Mouse (Mus musculus): ENCODE data around the gene Cacnb1.

Cacnb1 gene

DNA sequence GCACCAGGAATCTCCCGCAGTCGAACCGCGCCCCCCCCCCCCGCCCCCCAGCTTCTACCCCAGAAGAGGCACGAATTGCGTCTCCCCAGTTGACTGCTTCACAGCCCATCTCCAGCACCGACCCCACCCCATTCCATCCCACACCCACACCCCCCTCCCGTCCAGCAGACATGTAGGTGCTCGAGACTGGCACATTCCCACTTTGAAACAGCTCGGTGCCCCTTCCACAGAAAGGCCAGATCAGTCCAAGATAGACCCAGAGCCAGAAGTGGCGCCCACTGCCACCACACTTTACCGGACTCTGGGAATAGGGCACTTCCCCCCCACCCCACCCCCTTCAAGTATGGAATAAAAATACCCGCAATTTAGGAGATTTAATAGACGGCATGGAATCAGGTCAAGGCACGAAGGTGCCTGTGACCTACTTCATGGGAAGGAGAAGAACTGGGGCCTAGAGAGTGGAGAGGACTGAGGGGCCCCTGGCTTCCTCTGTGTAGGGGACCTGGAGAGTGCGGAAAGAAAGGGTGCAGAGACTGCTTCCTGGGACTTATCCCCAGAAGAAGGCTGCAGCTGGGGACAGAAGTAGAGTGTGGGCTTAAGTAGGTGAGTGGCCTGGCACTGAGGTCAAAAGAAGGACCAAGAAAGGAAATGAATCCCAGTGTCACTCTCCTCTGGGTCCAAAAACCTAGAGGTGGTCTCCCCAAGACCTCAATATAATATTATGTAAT lies 35.9 kb downstream of the Cacnb1 start:
- no peak for DNase-seq (ENCODE audit: low spot score in 2 of 2)

GRCm38 (mm10) chr11:97985727-97986677 lies 36.8 kb downstream of the Cacnb1 start, which contains the start of gene Plxdc1:
TSS of gene Plxdc1 (minus strand) at chr11:97986444.
- DNase-seq (ENCODE audit: low spot score in 2 of 2) = peak in 1 of 2 experiments; percentile 60

DNA sequence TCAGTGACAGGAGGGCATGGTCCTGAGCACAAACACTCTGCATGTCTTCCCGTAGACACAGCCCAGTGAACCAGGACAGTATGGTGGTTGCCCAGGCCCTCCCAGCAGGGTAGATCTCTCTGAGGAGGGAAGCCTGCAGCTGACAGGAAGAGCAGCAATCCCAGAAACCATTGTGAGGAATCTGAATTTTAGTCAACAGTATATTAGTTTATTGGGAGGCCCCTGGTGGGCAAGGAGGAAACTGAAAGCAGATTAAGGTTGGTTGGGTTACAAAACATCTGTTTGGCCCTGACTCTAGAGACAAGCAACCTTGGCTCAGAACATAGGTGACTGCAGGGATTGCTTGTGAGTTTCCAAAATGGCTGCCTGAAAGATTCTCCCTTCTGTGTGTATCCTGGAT lies 38.9 kb downstream of the Cacnb1 start:
- no peak for DNase-seq (ENCODE audit: low spot score in 2 of 2)

DNA sequence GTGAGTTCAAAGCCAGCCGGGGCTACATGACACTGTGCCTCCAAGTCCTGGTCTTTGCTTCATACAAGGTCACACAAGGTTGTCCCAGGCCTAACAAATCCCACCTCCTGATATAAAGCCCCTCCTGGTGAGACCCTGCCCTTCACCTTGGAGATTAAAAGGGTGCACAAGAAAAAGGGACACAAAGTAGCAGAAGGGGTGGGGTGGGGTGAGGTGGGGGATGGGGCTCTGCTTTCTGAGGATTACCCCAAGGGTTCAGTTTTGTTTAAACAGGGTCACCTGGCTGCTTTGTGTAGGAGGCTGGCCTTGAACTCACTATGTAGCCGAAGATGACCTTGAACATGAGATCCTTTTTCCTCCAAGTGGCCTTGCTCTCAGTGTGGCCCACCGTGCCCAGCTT lies 39.3 kb downstream of the Cacnb1 start:
- DNase-seq (ENCODE audit: low spot score in 2 of 2) = no peak

GRCm38 (mm10) chr11:97982721-97983120 lies 40.1 kb downstream of the Cacnb1 start:
- DNase-seq (ENCODE audit: low spot score in 2 of 2) = no peak

DNA sequence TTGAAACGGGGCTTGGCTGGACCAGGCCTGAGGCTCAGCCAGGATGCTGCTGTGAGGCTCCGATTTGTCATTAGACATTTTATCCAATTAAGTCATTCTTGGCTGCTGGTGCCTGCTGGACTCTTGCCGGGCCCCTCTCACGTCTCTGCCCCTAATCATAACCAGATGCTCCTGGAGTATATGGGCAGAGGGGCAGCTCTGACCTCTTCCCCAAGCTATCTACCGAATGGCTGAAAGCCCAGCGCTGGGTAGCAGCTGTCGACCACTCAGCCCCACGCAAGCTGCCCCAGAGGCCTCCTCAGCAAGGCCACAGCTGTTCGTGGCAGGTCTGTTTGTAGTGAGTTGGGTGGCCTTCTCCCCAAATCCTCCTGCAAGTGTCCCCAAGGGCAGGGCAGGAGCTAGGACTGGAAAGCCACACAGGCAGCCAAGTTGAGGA lies 42.3 kb downstream of the Cacnb1 start:
- DNase-seq (ENCODE audit: low spot score in 2 of 2) = peak; percentile 79 to 87

GRCm38 (mm10) chr11:97979824-97980495 lies 42.9 kb downstream of the Cacnb1 start:
- peak in 1 of 2 experiments; percentile 48 for DNase-seq (ENCODE audit: low spot score in 2 of 2)

DNA sequence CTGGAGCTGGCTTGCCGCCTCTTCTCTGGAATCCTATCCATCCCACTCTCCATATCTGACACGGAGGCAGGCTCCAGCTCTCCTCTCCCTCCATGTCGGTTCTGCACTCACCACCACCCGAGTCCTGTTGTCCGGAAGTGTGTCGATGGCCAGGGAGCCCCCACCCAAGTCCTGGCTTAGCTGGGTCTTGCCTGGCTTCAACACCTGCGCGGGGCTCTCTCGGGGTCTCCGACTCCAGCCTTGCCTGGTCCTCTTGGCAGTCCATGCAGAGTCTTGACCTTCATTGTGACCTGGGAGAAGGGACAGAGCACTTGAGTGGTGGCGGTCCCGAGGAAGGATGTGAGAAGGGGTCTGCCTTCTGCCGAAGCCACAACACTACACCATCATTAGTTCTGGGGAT lies 44.4 kb downstream of the Cacnb1 start:
- no peak for DNase-seq (ENCODE audit: low spot score in 2 of 2)

DNA sequence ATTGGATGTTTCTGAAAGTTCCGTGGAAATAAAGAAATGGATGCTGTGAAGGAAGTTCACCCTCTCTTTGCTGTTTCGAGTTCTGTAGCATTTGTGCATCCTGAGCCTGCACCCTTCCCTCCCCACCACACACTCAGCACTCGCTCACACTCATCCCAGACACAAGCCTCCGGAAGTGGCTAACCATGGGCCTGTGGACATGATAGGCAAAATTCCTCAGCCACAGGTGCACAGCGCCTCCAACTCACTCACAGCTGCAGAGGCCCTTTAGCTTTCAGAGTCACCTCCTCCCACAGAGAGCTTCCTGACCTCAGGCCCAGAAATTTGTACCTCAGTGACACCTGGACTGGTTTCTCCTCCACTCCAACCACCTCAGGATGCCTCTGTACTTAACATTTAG lies 45.0 kb downstream of the Cacnb1 start:
- no peak for DNase-seq (ENCODE audit: low spot score in 2 of 2)

GRCm38 (mm10) chr11:97974746-97975145 lies 48.1 kb downstream of the Cacnb1 start:
- no peak for DNase-seq (ENCODE audit: low spot score in 2 of 2)

- DNase-seq (ENCODE audit: low spot score in 2 of 2) = no peak
Observed at GRCm38 (mm10) chr11:97974141-97974540, 48.7 kb downstream of the Cacnb1 start.

GRCm38 (mm10) chr11:97972434-97972833 lies 50.4 kb downstream of the Cacnb1 start:
- DNase-seq (ENCODE audit: low spot score in 2 of 2) = no peak

DNA sequence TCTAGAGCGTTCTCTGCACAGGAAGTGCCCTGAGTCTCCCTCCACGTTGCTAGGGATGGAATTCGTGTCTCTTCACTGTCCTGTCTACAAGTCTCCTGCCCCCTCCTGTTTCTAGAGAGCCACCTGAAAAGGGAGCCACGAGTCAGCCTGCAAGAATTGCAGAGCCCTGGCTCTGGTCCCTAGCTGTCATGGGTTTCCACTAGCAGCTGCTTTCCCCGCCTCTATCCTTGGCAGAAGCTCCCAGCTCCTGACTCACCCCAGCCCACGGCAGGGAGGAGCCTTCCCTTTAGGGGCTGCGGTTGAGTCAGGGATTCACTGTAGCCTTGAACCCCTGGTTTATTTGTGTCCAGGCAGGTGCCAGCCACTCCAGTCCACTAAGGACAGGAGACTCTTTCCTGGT lies 51.6 kb downstream of the Cacnb1 start:
- DNase-seq (ENCODE audit: low spot score in 2 of 2) = peak; percentile 80 to 88

GRCm38 (mm10) chr11:97970771-97971170 lies 52.1 kb downstream of the Cacnb1 start:
- DNase-seq (ENCODE audit: low spot score in 2 of 2) = no peak

DNA sequence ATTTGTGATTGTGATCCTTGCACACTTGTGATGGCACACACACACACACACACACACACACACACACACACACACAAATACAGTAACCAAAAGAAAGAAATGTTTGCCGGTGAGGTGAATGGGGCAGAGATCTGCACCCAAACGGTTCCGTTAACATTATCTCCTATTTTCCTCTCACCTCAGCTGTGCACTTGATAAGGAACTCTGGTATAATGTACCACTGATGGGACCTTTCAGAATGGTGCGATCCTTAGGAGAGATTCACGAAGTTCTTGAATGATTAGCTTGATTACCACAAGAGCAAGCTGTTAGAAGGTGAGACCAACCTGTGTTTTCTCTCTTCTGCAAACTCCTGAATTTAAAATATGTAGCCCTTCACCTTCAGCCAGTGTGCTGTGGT lies 54.4 kb downstream of the Cacnb1 start:
- DNase-seq (ENCODE audit: low spot score in 2 of 2) = no peak

DNA sequence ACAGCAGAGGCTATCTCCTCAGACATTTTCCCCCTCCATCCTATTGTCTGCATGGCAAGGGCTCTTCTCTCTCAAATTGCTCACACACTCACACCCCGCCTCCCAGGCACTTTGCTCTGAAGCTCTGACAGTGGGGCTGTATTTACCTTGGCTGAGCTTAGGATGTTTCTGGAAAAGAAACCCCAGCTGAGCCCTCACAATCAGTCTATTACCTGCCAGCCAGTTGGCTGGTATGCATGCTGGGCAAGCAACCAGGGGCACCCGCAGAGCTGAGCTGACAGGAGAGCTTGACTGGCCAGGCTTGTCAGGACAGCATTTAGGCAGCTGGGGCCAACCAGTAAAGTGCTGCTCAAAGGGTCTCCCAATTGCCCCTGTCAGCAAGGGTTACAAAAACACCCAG lies 55.7 kb downstream of the Cacnb1 start:
- peak; percentile 45 to 55 for DNase-seq (ENCODE audit: low spot score in 2 of 2)

GRCm38 (mm10) chr11:97960907-97961306 lies 61.9 kb downstream of the Cacnb1 start:
- no peak for DNase-seq (ENCODE audit: low spot score in 2 of 2)

DNA sequence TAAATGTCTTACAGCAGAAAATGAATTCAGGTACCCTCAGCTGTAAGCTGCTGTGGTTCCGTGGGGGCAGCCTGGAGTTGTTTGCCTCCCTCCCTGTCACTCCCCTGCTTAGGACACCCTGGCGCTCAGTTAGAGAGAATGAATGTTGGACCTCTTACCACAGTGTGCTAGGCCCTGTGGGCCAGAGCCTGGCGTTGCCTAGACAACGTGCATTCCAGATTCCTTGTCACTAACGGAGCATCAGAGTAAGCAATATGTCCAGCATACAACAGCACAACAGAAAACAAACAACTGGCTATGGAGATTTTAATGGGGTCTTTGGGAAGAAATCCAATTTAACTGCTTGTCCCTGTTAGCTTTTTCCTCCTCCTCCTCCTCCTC lies 63.5 kb downstream of the Cacnb1 start:
- no peak for DNase-seq (ENCODE audit: low spot score in 2 of 2)

GRCm38 (mm10) chr11:97958641-97959299 lies 64.1 kb downstream of the Cacnb1 start:
- DNase-seq (ENCODE audit: low spot score in 2 of 2) = no peak

DNA sequence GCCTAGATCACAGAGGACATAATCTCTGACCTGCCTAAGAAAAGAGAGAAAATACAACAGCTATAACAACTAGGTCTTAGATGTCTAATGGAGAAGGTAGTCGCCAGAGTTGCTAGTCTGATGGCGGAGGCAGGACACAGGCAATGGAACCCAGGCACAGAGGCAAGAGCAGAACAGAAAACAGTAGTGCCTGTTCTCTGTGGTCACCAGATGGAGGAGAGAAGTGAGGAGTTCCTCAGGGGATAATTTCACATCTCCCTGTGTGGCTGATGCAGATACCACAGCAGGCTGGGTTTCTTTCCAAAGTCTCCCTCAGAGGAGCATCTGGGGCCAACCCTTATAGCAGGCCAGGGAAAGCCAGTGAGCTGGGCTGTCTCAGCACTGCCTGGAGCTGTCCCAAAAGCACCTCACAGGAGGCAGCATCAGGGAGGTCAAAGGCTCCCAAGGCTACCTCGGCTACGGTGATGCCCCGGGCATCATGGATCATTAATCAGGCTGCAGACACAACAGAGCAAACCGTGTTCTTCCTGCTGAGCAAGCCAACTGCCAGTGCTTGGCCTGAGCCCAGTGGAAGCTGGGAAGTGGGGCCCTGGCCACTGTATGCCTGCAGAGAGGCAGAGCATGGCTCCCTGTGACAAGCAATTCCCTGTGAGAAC lies 65.8 kb downstream of the Cacnb1 start:
- DNase-seq (ENCODE audit: low spot score in 2 of 2) = no peak

GRCm38 (mm10) chr11:97955915-97956314 lies 66.9 kb downstream of the Cacnb1 start:
- no peak for DNase-seq (ENCODE audit: low spot score in 2 of 2)
